Mouse (Mus musculus) urinary bladder, postnatal 36 days (tissue): ENCODE data around the gene Zfp800.

ENCODE experiments used
- DNase-seq, 2 experiments: peaks; one replicate each; pipeline ENCODE4 v3.0.0; 2022; ENCODE audit warnings: low spot score in 2 of 2, mixed read lengths in 1 of 2

The Zfp800 gene

GRCm38 (mm10) chr6:28215268-28215954 is 182.4 kb downstream of the Zfp800 start:
- DNase-seq = peak; percentile 23 to 45

GRCm38 (mm10) chr6:28214658-28215267 is 183.0 kb downstream of the Zfp800 start:
- no peak for DNase-seq

DNA sequence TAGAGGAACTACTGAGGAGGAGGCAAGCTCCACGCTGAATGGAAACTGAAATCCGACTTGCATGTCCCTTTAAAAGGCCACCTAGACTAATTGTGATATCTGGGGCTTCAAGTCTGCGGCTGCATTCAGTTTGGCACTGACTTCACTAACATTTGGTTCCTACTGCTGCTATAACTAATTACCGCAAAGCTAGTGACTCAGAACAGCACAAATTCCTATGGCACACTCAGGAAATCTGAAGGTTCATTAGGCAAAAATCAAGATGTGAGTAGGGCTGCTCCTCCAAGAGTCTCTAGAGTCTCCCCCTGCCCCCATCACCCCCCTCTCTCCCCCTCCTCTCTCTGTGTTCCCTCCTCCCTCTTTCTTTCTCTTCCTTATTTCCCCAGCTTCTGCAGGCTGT is 194.4 kb downstream of the Zfp800 start:
- DNase-seq = no peak

GRCm38 (mm10) chr6:28202833-28203232 is 195.0 kb downstream of the Zfp800 start:
- no peak for DNase-seq

DNA sequence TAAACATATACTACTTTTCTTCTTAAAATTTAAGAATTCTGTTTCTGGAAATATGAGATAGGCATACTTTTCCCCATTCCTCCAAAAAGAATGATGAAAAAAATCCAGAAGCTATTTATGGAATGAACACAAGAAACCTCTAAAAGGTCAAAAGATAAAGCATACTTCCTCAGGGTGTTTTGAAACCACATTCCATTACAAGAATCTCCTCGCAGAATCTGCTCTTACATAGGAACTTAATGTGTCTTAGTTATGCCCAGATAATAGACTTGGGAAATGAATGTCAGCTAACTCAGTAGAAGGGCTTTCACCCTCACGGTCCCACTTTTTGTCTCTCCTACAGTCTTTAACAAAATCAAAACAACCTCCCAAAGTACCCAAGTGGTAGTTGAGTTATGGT is 203.9 kb downstream of the Zfp800 start:
- no peak for DNase-seq

DNA sequence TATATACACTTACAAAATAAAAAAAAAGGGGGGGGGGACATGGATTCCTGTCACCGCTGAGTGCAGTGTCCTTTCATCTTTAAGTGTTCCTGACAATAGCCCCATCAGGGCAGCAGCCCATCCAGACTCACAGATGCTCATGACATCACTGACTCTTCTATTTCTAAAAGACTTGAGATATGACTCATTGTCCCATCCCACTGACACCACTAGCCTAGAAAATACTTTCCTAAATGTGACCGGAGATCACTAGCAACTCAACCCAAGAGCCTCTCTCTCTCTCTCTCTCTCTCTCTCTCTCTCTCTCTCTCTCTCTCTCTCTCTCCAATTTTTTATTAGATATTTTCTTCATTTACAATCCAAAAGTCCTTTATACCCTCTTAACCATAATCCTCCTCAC is 205.9 kb downstream of the Zfp800 start:
- no peak for DNase-seq
